Mouse (Mus musculus) cerebellum, postnatal 25 days (tissue): ENCODE results near the gene Surf1.

Experiments
- DNase-seq, 2 experiments: peaks; one replicate each; pipeline ENCODE4 v3.0.0; 2021; ENCODE audit warnings: mixed read lengths in 2 of 2

The Surf1 gene

GRCm38 (mm10) chr2:26915927-26916728, at the start of gene Surf1, which contains the start of gene Surf2:
Gene Surf1, minus strand, starts transcription at chr2:26916530.
Gene Surf2, plus strand, starts transcription at chr2:26916367.
- peak; percentile 87 for DNase-seq

- peak in 1 of 2 experiments; percentile 23 for DNase-seq
Measured at GRCm38 (mm10) chr2:26964724-26965370, 48.5 kb upstream of the Surf1 start.

GRCm38 (mm10) chr2:26963923-26964723, 47.8 kb upstream of the Surf1 start, which contains the start of gene Rexo4:
Gene Rexo4, minus strand, starts transcription at chr2:26964386.
- peak; percentile 95 for DNase-seq

GRCm38 (mm10) chr2:26960756-26961155, 44.4 kb upstream of the Surf1 start:
- peak in 1 of 2 experiments; percentile 36 for DNase-seq

- DNase-seq: no peak
Measured at GRCm38 (mm10) chr2:26957488-26957859, 41.1 kb upstream of the Surf1 start.

GRCm38 (mm10) chr2:26956811-26957487, 40.6 kb upstream of the Surf1 start:
- no peak for DNase-seq

GRCm38 (mm10) chr2:26954735-26955395, 38.5 kb upstream of the Surf1 start:
- no peak for DNase-seq

GRCm38 (mm10) chr2:26952866-26953265, 36.5 kb upstream of the Surf1 start:
- peak; percentile 16 to 38 for DNase-seq

- DNase-seq: no peak
Measured at GRCm38 (mm10) chr2:26952193-26952592, 35.9 kb upstream of the Surf1 start.

- peak; percentile 35 to 53 for DNase-seq
Measured at GRCm38 (mm10) chr2:26951346-26951905, 35.1 kb upstream of the Surf1 start.

GRCm38 (mm10) chr2:26950411-26950810, 34.1 kb upstream of the Surf1 start:
- DNase-seq: peak in 1 of 2 experiments; percentile 49

- no peak for DNase-seq
Measured at GRCm38 (mm10) chr2:26943253-26943652, 26.9 kb upstream of the Surf1 start.

GRCm38 (mm10) chr2:26941539-26941938, 25.2 kb upstream of the Surf1 start:
- DNase-seq: no peak

GRCm38 (mm10) chr2:26936425-26936824, 20.1 kb upstream of the Surf1 start:
- DNase-seq: no peak

- DNase-seq: no peak
Measured at GRCm38 (mm10) chr2:26935286-26935685, 19.0 kb upstream of the Surf1 start.

- peak; percentile 94 to 98 for DNase-seq
Measured at GRCm38 (mm10) chr2:26933304-26934055, 17.1 kb upstream of the Surf1 start, which contains the start of the genes Surf4 and Stkld1. Gene Surf4, minus strand, starts transcription at chr2:26933928. Gene Stkld1, plus strand, starts transcription at chr2:26934047.

GRCm38 (mm10) chr2:26932473-26933303, 16.4 kb upstream of the Surf1 start:
- DNase-seq: peak in 1 of 2 experiments; percentile 69

GRCm38 (mm10) chr2:26930390-26930789, 14.1 kb upstream of the Surf1 start:
- DNase-seq: peak; percentile 66 to 84

- no peak for DNase-seq
Measured at GRCm38 (mm10) chr2:26927745-26928476, 11.6 kb upstream of the Surf1 start.
